Mouse (Mus musculus) ovary, postnatal 10 days (tissue): ENCODE measurements at regions not wholly inside any gene's neighbourhood (a gene's known extent, or its start where the extent isn't known, plus 50 kb on each side); places are given as distances from the start of the nearest gene placed in this dataset.

Source experiments
- DNase-seq: peaks from one replicate; pipeline ENCODE4 v3.0.0; 2022; ENCODE audit warnings: low spot score

DNA sequence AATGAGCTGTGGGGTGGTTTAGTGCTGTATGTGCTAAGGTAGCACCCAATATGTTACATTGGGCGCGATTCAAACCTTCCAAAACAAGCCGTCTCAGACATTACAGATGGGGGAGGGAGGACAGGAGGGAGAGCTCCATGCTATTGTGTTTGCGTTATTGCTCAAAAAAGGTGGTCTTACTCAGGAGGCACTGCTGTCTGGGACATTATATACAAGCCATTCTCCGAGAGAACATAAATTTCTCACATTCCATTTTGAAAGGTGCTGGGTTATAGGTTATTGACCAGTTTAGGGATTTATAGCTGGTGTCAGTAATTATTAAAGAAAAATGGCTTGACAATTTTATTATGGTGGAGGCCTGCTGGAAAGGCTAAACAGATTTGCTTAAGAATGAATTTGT is 649.4 kb downstream of the Kcnj2 start:
- DNase-seq: no peak

DNA sequence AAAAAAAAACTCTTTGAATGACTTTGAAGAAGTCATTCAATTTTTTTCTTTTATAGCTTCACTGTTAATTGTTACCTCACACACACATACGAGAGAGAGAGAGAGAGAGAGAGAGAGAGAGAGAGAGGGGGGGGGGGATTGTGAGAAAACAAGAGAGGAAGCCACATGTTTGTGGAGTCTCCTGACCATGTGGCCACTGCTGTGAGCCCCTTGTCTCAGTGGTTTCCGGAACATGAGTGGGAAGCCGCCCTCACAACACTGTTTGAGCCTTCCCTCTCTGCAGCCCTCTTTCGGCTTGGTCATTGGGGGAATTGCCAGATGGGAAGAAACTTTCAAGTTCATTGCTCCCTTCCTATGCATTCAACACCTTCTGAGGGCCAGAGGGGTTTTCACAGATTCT is 656.3 kb downstream of the Kcnj2 start:
- no peak for DNase-seq

DNA sequence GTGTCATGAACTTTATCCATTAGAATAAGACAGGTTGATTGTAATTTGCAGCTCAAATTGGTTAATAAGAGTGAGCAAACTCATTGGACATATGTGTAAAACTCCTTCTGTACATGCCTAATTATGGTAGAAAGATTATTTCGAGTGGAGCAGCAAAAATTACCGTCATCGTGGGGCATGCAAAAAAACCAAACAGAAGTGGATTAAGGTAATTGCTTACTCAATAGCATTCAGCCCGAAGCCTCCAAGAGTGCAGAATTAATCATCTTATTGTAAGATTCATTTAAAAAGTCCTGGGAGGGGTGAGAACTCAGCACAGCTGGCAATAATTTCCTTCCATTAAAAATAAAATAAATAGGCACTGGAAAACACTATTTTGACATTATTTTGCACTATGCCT is 662.2 kb downstream of the Kcnj2 start:
- no peak for DNase-seq

DNA sequence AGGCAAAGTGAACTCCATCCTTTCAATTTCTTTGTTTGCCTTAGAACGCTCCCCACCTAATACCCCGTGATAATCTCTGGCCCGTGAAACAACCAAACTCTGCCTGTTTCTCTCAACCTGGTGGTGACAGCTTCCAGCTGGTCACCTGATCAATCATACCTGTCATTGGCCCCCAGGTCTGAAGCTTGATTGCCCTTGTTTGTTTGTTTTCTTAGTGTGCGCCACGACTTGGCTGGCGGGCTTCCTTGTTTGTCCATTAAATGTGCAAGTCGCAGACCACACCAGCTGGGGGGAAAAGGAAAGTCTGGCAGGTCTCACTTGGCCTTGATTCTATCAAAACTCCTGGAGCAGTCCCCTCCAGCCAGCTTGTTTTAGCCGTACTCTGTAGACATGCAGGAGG is 666.1 kb downstream of the Kcnj2 start:
- DNase-seq: no peak

DNA sequence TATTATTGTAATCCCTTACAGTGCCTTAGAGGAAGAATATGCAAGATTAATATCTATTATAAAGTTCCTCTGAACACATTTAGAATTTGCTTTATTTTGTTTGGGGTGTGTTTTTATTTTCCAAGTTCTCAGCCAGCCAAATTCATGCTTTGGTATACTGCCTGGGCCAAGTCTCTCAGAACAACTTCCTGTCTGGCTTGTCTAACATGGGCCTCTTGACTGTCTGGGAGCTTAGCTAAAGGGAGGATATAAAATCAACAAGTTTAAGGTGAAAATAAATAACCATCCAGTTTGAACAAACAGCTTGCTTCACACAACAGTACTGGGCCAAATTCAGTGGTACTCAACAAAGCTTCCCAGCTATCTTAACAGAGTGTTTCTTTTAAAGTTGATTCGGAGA is 669.5 kb downstream of the Kcnj2 start:
- DNase-seq: no peak

DNA sequence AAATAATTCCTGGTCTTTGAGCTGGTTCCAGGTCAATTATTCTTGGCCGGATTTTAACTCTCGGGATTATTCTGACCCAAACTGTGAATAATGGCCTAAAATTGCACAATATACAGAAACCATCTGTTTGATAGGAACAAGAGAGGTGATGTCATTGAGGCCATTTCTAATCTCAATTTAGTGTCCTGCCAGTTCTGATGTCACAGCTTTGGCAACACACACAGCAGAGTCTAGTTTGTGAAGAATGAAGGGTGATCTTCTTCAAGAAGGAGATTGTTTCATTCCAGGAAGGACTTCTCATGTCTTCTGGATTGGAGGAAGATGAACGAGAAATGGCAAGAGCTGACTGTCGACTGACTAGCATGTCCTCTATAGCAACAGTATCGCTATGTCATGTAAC is 670.0 kb downstream of the Kcnj2 start:
- no peak for DNase-seq

DNA sequence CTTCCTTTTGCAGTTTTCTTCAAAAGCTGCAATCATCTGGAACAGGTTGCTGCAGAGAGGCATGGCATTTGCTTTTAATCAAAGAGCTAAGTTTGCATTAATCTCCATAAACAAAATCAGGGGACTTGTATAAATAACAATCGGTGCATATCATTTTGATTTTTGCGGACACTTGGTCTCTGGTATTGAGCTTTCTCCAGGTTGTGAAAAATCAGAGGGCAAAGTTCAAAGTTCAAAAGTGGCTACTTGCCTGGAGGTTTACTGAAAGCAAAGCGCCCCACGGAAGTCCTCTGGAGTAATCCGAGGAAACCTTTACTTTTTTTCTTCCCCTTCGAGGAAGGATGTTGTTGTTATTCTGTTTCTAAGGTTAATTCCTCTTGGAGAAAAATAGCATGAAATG is 677.4 kb downstream of the Kcnj2 start:
- DNase-seq: no peak

DNA sequence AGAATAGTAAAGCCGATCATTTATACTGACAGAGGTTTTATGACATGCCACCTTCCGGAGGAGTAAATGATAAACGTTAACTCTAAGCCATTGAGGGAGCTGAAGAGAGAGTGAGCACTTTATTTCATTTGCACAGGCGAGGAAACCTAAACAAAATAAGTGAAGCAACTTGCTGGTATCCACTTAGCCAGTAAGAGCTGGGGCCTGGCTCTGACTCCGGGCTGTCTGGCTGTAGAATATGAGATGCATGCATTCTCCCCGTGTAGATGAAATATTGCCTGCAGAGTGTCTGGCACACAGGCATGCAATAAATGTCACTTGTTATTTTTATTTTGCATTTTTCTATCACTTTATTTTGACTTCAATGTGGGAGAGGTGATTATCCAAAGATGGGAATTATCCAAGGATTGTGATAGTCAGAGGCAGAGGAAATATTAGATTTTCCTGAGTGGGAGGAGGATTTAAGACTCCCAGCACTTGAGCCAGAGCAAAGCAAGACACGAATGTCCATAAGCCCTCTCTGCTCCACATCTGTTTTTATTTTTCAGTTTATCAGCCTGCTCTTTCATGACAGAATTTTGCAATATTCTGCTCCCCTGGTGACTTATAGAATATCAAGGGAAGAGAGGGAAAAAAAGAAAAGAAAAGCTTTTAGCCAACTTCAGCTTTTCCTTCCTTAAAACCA is 681.4 kb downstream of the Kcnj2 start:
- no peak for DNase-seq

DNA sequence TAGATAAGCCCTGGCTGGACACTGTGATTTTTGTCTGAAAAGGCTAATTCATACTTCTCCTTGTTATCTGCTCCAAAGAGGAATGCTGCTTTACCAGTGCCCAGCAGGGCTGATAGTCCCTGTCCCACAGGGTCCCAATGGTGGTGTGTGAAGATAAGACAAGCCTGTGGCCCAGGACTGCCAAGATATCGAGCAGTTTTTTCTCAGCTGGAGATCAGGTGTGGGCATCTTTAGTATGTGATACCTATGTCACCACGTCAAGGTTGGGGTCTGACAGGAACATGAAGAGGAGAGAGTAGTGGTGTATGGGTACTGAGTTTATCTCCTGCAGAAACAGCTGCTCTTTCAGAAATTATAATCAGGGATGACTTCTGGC is 682.0 kb downstream of the Kcnj2 start:
- no peak for DNase-seq

DNA sequence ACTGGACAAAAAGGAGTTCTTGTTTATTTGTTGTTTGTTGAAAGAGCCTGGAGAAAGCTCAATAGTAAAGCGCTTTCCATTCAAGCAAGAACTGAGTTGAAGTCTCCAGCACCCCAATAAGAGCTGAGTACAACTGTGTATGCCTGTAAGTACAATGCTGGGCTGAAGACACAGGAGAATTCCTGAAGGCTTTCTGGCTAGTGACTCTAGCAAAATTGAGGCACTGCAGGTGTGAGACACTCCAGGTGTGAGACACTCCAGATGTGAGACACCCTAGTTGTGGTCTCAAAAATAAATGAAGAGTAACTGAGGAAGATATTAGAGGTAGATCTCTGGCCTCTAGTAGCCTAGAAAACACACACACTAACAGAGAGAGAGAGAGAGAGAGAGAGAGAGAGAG is 682.5 kb downstream of the Kcnj2 start:
- DNase-seq: no peak

DNA sequence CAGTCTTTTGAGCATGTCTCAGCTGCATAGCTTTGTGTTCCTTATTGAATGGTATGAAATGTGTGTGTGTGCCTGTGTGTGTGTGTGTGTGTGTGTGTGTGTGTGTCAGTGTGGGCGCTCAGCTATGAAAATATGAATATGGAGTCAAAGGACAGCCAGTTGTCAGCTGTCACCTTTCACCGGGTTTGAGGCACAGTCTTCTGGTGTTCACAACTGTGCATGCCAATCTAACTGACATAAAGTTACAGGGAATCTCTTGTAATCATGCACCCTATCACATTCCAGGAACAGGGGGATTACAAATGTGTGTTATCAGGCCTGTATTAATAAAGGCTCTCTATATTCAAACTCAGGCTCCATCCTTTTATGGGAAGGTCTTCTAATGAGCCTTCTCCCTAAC is 688.8 kb downstream of the Kcnj2 start:
- DNase-seq: no peak

DNA sequence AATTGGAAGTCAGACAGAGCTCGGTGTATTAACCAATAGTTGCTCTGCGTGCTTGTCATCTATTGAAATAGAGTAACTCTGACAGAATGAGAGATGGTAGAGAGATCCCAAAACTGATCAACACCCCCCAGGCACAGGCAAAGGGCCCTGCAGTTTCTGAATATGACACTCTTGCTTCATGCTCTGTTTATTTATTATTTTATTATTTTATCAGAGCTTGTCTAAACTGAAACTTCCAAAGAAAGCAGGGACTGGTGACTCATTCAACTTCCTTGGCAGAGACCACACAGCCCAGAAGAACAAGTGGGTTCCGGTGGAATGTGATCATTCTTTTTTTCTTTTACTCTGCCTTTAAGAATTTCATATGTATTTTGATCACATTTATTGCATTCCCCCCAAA is 697.1 kb downstream of the Kcnj2 start:
- no peak for DNase-seq

DNA sequence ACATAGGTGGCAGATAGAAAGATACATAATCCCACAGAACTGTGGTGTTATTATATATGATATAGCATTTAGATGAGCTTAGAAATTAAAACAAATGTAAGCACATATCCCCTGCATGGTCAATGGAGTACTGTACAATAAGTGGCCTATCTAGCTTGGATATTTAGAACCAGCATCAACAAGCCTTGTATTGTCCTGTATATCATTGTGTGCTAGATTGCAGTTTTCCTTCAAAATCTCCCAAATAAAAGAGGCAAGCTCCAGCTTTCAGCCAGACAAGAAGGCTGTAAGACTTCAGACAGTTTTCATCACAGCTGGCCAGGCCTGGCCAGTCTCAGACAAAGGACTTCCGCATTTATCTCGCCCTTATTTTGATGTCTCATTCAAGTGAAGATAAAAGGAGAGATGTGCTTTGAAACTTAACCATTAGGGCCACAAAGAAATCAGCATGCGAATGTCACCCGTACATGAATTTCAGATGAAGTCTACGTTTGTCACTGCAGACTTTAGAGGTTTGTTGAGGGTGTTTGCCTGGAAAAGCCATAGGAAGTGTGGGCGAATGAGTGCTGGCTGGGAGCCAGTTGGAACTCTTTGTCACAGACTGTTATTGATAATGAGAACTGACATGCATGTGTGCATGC is 700.5 kb downstream of the Kcnj2 start:
- DNase-seq: no peak

DNA sequence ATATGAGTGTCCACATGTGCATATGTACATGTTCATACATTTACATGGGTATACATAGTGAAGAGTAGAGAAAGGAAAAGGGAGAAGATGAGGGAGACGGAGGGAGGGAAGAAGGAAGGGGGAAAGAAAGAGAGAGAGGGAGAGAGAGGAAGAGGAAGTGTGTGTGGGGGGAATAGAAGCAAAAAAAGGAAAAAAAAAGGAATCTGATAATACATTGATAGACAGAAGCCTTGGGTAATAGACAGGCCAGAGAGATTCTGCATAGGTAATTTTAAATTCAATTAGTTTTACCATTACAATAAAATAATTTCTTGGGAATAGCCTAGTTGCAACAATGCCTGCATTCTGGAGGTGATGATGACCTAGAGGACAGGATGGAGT is 701.0 kb downstream of the Kcnj2 start:
- DNase-seq: no peak

DNA sequence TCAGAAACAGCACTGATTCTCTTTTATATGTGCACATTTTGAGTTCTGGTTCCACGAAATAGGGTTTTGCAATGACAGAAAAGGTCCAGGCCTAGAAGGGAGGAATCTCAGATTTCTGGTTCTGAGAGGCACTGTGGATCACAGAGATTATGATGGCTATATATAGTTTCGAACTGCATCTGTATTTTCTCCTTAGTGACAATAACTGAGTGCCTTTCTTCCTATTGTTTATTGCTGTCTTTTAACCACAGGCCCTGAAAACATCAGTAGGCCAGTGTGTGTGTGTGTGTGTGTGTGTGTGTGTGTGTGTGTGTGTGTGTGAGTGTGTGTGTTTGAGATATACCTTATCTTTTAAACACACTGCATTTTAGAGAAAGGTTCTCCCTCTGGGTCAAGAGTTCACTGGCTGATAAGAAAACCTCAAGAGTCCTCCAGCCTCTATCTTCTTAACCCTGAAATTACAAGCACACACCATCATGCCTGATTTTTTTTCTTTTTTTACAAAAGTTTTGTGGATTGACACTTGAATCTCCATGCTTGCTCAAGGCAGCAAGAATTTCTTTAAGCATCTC is 708.2 kb downstream of the Kcnj2 start:
- DNase-seq: no peak

DNA sequence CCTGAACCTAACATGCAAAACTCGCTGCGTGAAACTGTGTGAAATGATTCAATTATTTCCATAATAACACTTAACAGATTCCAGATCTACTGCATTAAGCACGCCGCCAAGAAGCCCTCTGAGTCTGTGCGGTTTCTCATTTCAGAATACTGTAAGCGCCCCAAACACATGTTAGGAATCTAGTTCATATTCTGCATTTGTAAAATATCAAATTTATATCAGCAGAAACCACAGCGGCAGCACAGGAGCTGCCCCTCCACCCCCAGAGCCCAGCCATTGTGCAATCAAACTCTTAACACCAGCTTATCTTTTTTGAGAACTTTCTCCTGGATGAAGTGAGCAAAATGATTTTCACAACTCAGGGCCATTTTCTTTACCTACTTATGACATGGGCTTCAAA is 715.4 kb downstream of the Kcnj2 start:
- no peak for DNase-seq

DNA sequence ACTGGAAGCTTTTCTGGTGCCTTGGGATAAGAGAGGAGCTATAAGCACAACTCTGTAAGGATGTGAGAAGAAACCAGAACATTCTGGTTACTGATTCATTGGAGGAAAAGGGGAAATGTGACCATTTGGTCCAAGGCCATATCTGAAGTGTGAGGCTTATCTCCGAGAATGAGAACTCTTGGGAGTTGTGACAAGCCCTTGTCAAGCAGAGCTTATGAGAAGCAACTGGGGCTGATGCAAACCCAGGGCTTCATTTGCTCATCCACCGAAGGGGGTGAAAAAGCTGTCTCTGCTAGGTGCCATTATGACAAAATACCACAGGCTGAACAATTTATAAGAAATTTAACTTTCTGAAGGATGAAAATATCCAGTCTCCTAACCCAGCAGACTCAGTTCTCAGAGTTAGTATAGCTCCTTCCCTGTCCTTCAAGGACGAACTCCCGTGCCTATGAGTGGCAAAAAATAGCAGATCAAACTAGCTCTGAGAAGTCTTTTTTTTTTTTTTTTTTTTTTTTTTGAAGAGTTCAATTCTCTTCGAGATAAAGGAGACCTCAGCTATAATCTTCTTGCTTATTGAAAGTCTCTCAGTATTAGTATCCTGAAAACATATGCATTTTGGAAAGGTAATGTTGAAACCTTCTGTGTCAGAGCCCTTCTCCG is 725.4 kb downstream of the Kcnj2 start:
- DNase-seq: no peak

DNA sequence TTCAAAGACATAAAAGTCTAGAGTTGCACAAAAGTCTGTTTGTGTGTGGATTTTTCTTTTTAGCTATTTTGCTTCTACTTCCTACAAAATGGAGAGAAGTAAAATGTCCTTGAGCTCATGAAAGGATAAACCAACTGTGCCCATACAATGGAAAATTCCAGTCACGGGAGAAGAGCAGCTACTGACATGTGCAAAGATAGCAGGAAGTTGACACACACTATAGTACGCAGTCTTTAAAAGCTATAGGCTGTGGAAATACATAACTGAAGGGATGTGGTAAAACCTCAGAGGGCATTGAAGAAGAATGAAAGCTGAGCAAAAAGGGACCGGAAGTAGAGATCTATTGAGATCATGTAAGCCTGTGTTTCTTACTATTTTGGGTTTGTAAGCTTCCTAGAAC is 735.1 kb downstream of the Kcnj2 start:
- DNase-seq: no peak

DNA sequence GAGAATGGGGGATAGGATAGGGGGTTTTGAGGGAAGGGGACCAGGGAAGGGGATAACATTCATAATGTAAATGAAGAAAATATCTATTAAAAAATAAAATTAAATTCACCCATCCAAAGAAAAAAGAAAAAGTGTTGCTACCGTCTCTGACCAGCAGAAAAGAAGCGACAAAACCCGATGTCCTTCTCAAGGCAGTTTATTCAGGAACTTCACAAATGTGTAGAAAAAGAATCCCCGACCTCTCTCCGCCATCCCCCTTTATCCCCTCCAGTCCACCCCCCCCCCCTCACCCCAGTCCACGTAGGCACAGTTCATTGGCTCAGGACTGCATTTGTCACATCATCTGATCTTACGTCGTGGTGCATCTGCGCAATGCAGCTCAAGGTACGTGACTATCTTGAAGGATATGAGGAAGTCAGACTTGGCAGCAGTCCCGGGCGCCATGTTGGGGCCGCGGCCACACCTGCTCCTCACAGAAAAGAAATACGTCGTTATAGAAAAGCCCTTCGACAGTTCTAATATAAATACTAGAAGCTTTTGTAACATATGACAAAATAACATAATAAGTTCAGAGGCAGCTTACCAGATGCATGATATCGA is 750.3 kb downstream of the Kcnj2 start:
- no peak for DNase-seq

DNA sequence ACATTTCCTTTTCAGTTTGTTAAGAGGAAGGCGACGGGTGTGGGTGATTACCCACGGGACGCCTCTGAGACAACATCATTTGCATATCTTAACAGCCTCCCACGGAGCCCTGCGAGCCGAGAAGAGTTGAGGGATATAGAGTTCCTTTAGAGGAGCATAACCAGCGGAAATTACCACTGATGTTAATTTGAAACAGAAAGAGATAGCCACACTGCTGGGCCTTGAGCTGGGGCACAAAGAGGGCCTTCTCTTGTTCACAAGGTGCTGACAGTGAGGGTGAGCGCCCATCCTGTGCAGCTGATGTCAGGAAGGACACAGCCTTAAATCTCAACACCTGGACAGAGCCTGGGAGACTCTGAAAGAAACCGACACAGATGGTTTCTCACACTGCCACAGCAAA is 752.2 kb downstream of the Kcnj2 start:
- DNase-seq: no peak

DNA sequence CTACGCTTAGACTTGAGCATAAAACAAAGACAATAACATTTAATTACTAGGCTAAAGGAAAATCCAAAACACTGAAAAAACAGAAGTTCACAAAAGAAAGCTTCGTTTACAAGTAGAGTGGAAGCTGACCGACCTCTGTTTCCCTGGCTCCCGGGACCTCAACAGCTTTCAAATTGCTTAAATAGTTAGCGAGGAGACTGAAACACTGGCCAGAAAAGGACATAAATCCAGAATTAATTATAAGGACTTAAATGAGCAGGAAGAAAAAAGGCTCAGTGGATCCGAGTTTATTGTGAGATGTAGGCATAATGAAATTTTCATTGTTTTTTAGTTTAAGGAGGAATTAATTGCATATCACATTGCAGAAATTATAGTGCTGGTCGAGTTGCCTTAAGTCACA is 754.4 kb downstream of the Kcnj2 start:
- DNase-seq: no peak

DNA sequence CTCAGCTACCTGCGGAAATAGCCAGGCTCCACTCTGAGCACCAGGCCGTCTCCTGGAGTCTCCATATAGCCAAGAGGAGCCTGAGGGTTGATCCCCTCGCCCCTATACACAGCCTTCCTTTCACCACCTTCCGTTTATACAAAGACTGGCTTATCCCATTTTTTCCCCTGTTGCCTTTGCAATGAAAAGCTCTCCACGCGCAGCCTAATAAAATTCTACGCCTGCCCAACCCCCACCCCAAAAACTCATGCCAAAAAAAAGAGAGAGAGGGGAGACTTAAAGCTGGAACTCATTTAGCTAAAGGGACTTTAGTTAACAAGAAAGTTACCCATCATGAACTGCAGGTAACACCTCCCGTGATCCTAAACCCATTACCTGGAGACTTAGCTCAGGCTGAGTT is 762.5 kb downstream of the Kcnj2 start:
- no peak for DNase-seq

DNA sequence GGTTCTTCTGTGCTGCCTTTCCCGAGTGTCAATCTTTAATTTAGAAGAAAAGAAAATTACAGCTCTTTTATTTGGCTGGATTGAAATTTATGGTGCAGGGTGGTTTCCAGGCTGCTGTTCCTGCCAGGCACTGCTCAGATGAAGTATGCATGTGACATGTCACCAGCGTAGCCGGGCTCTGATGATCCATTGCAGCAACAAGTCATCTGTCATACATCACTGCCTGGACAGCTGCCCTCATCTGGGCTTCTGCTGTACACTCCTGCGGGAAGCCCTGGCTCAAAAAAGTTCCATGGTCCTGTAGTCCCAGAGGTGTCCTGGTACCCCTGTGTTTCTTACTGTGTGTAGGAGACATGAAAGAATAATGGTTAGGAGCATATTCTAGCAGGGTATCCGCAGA is 773.0 kb downstream of the Kcnj2 start:
- no peak for DNase-seq
